Mouse (Mus musculus): ENCODE data around the gene Fam76a.

DNA sequence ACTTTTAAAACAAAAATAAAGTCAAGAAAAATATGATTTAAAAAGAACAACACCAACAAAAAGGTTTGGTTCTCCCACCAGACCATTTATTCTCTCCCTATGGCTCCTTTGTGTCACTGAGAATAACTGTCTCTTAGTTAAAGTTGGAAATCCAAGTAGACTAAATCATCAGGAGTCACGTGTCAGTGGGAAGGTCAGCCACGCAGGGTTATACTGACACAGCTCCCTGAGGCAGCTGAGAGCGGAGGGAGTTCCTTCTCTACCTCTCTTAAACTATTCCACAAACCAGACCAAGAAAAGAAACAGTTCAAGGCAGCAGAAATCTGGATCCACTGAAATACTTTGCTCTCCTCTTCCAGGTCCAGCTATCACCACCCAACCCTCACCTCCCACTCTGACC is 51.2 kb downstream of the Fam76a start:
- TF ChIP-seq CTCF (conservative IDR thresholded peaks at IDR 0.05; ENCODE audit: low read length) (no peak), POU5F1 (IDR thresholded peaks at IDR 0.05; ENCODE audit: borderline replicate concordance, low read length) (no peak)
